ENCODE assay signal across 31 mouse cellular contexts in the genomic region with DNA sequence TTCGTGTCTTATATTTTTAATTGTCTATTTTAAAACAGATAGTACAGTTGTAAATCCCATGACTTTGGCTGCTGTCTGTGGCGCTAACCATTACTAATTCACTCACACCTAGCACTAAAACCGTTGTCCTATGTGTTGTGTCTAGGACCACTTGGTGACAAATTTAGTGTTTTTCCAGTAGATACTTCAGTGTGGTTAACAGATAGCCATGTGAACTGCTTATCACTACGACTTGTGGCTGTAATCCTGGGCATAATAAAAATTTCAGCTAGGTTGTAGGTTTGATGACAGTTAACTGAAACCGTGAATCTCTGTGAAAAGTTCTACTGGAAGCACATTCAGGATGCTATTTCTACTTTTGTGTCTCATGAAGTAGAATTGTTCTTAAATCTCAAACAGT.
A peak's percentile ranks its signal among the peaks of the same experiment; 100 is the strongest.
DNase-seq lines count a peak whose midpoint lies in the region; ATAC-seq and TF ChIP-seq lines count a peak whose summit lies in the region.
"Had no signal": no experiment of that assay in that cellular context is flagged by ENCODE, and none has a peak within 500 bp of the region (broad histone marks: within the 10 kb centered on the region; RNA-seq: fewer than 3 reads in every experiment).

No protein-coding gene starts in this region.

- TF ChIP-seq CTCF in MEL (IDR thresholded peaks at IDR 0.05 in 2 of 3, conservative IDR thresholded peaks at IDR 0.05 in 1 of 3; ENCODE audit: control insufficient read depth in 1 of 3, insufficient read depth in 1 of 3, low read depth in 2 of 3, low read length in 3 of 3, poor library complexity in 1 of 3, severe bottlenecking in 1 of 3): no peak

- peaks cover 14% of the 10 kb centered on the region; the same call in 1 of the 2 replicates for H3K36me3 ChIP-seq in heart, embryonic 15.5 days
- peaks cover 0 to 24% of the 10 kb centered on the region in 2 experiments; a peak in 2 of 4 replicates for H3K36me3 ChIP-seq in MEL (ENCODE audit: control insufficient read depth in 1 of 2, insufficient read depth in 2 of 2, low read length in 2 of 2)
- H3K36me3 ChIP-seq in liver, embryonic 15.5 days (replicated peaks): peaks cover 52% of the 10 kb centered on the region

- peak overlapping the region; percentile 20 for H3K27ac ChIP-seq in heart, embryonic 15.5 days
- peak overlapping the region; percentile 70 for H3K27ac ChIP-seq in MEL (ENCODE audit: control insufficient read depth, low read depth, low read length)
- H3K27ac ChIP-seq in liver, embryonic 15.5 days (replicated peaks): no peak overlapping the region
- H3K27ac ChIP-seq: embryonic facial prominence, embryonic 10.5 days; embryonic facial prominence, embryonic 15.5 days; forebrain, embryonic 13.5 days; heart, embryonic 10.5 days; hindbrain, embryonic 14.5 days; left cerebral cortex, adult 2 months; limb, embryonic 12.5 days had no signal

- no peak overlapping the region for H3K4me3 ChIP-seq in heart, embryonic 15.5 days
- H3K4me3 ChIP-seq in MEL (ENCODE audit: control insufficient read depth in 1 of 2, insufficient read depth in 1 of 2, low read depth in 2 of 2, low read length in 2 of 2): no peak overlapping the region
- H3K4me3 ChIP-seq in liver, embryonic 15.5 days (replicated peaks): no peak overlapping the region
- H3K4me3 ChIP-seq: embryonic facial prominence, embryonic 10.5 days; embryonic facial prominence, embryonic 15.5 days; forebrain, embryonic 13.5 days; heart, embryonic 10.5 days; left cerebral cortex, adult 2 months; limb, embryonic 12.5 days had no signal

- H3K4me2 ChIP-seq in heart, embryonic 15.5 days: no peak overlapping the region
- H3K4me2 ChIP-seq in liver, embryonic 15.5 days: no peak overlapping the region
- H3K4me2 ChIP-seq: embryonic facial prominence, embryonic 15.5 days; forebrain, embryonic 13.5 days; hindbrain, embryonic 14.5 days; limb, embryonic 12.5 days had no signal

- no peaks in the 10 kb centered on the region for H3K79me2 ChIP-seq in MEL (ENCODE audit: control insufficient read depth, insufficient read depth, low read length, poor library complexity)

- ATAC-seq in heart, embryonic 15.5 days (replicated peaks; ENCODE audit: insufficient number of reproducible peaks, insufficient read depth, low FRiP score, low read depth): no peak
- peak; percentile 51; the same call in 1 of the 2 replicates for ATAC-seq in liver, embryonic 15.5 days (ENCODE audit: insufficient read depth)
- ATAC-seq: forebrain, embryonic 13.5 days; lung, postnatal 0 days; midbrain, embryonic 16.5 days had no signal

- no peak for TF ChIP-seq RAD21 in MEL (IDR thresholded peaks at IDR 0.05; ENCODE audit: low read depth, low read length)

- no peaks in the 10 kb centered on the region for H3K9me3 ChIP-seq in heart, embryonic 15.5 days (replicated peaks)
- no peaks in the 10 kb centered on the region for H3K9me3 ChIP-seq in MEL (replicated peaks; ENCODE audit: insufficient read depth, low read length)
- no peaks in the 10 kb centered on the region for H3K9me3 ChIP-seq in liver, embryonic 15.5 days (replicated peaks)
- H3K9me3 ChIP-seq: embryonic facial prominence, embryonic 10.5 days; embryonic facial prominence, embryonic 15.5 days; forebrain, embryonic 13.5 days; heart, embryonic 10.5 days; limb, embryonic 12.5 days had no signal

- DNase-seq in heart, adult 8-10 months (ENCODE audit: low spot score): no peak
- DNase-seq in MEL (ENCODE audit: low read depth, low spot score) (peak; percentile 47), MEL-GATA-1-ER (ENCODE audit: extremely low read depth, low read depth) (peak; percentile 11)
- DNase-seq in layer of hippocampus, postnatal 10 days (ENCODE audit: low spot score in 2 of 2): no peak
- no peak for DNase-seq in layer of hippocampus, adult 18-20 months (ENCODE audit: low spot score in 2 of 2)
- no peak for DNase-seq in kidney, postnatal 36 days
- DNase-seq: adrenal gland, adult 8-10 months; B cell, adult 2 months; cerebellum, adult 2 months; cerebellum, postnatal 14 days; gastrocnemius, postnatal 25 days; heart, postnatal 4 days; kidney, adult 11 months; kidney, postnatal 25 days; layer of hippocampus, adult 9-11 months; lung, adult 18-20 months; lung, postnatal 4 days; right cerebral cortex, adult 18-20 months; spleen, adult 18-20 months; thymus, postnatal 14 days had no signal

- no peak for TF ChIP-seq POLR2A in MEL (IDR thresholded peaks at IDR 0.05; ENCODE audit: control insufficient read depth in 1 of 2, insufficient read depth in 1 of 2, low read depth in 1 of 2, low read length in 2 of 2, poor library complexity in 1 of 2)

- TF ChIP-seq EP300 in MEL (IDR thresholded peaks at IDR 0.05; ENCODE audit: low read depth in 1 of 2, low read length in 2 of 2): peak; percentile 90 to 93

- WGBS in heart, embryonic 15.5 days: 70% methylated on average over 5 of the region's 5 CpGs
- 26% methylated on average over 5 of the region's 5 CpGs for WGBS in liver, embryonic 15.5 days (ENCODE audit: insufficient replicate concordance)

- H3K9ac ChIP-seq in heart, embryonic 15.5 days: no peak overlapping the region
- H3K9ac ChIP-seq in MEL (ENCODE audit: control insufficient read depth, low read depth, low read length, poor library complexity, severe bottlenecking): 0 out of 2 replicates have a peak overlapping the region, but pooled peaks have one; percentile 1
- H3K9ac ChIP-seq in liver, embryonic 15.5 days: no peak overlapping the region
- H3K9ac ChIP-seq: embryonic facial prominence, embryonic 15.5 days; forebrain, embryonic 13.5 days; hindbrain, embryonic 14.5 days; limb, embryonic 12.5 days had no signal

- H3K27me3 ChIP-seq in heart, embryonic 15.5 days: no peaks in the 10 kb centered on the region
- H3K27me3 ChIP-seq in MEL (ENCODE audit: control insufficient read depth in 1 of 2, insufficient read depth in 2 of 2, low read length in 2 of 2): no peaks in the 10 kb centered on the region
- H3K27me3 ChIP-seq in liver, embryonic 15.5 days: no peaks in the 10 kb centered on the region
- H3K27me3 ChIP-seq: embryonic facial prominence, embryonic 15.5 days; forebrain, embryonic 13.5 days; limb, embryonic 12.5 days had no signal

- peaks cover 34% of the 10 kb centered on the region for H3K4me1 ChIP-seq in heart, embryonic 15.5 days (replicated peaks)
- H3K4me1 ChIP-seq in MEL (ENCODE audit: control insufficient read depth in 1 of 2, insufficient read depth in 2 of 2, low read length in 2 of 2): peaks cover 12 to 23% of the 10 kb centered on the region in 2 experiments
- H3K4me1 ChIP-seq in liver, embryonic 15.5 days (replicated peaks): peaks cover 27% of the 10 kb centered on the region
- H3K4me1 ChIP-seq: embryonic facial prominence, embryonic 15.5 days; forebrain, embryonic 13.5 days; limb, embryonic 12.5 days had no signal

TF ChIP-seq in MEL, 35 proteins besides CTCF, POLR2A, EP300 and RAD21 (continues in another document):
- TF ChIP-seq UBTF (IDR thresholded peaks at IDR 0.05; ENCODE audit: borderline replicate concordance, insufficient read depth, low read depth, low read length) (no peak), MEF2A (IDR thresholded peaks at IDR 0.05; ENCODE audit: extremely low read depth, insufficient replicate concordance, low read depth, low read length, poor library complexity, severe bottlenecking) (peak; percentile 67; the same call in 1 of the 2 replicates), CHD2 (IDR thresholded peaks at IDR 0.05; ENCODE audit: low read length) (no peak), E2F4 (IDR thresholded peaks at IDR 0.05; ENCODE audit: borderline replicate concordance, low read depth, low read length) (no peak), NRF1 (IDR thresholded peaks at IDR 0.05; ENCODE audit: insufficient read depth, low read depth, low read length, poor library complexity, severe bottlenecking) (no peak), MXI1 (IDR thresholded peaks at IDR 0.05; ENCODE audit: low read depth, low read length) (peak; percentile 35; the same call in 1 of the 2 replicates), TAL1 (IDR thresholded peaks at IDR 0.05; ENCODE audit: low read length) (no peak), HCFC1 (IDR thresholded peaks at IDR 0.05; ENCODE audit: low read depth, low read length) (no peak), ZNF384 (IDR thresholded peaks at IDR 0.05; ENCODE audit: low read depth, low read length) (no peak), JUND (IDR thresholded peaks at IDR 0.05; ENCODE audit: low read depth, low read length) (no peak), TBP (IDR thresholded peaks at IDR 0.05; ENCODE audit: low read depth, low read length) (no peak), BHLHE40 (IDR thresholded peaks at IDR 0.05; ENCODE audit: borderline replicate concordance, low read depth, low read length) (peak; percentile 60; the same call in 1 of the 2 replicates), KAT2A (conservative IDR thresholded peaks at IDR 0.05; ENCODE audit: low read depth, low read length) (no peak), SIN3A (IDR thresholded peaks at IDR 0.05; ENCODE audit: low read length) (peak; percentile 65), ZKSCAN1 (IDR thresholded peaks at IDR 0.05; ENCODE audit: low read depth, low read length) (no peak), ZC3H11A (IDR thresholded peaks at IDR 0.05; ENCODE audit: low read depth, low read length) (no peak), CHD1 (IDR thresholded peaks at IDR 0.05; ENCODE audit: low read depth, low read length) (no peak), MAX (IDR thresholded peaks at IDR 0.05; ENCODE audit: low read length) (no peak; the same call in 1 of the 2 replicates), USF2 (IDR thresholded peaks at IDR 0.05; ENCODE audit: borderline replicate concordance in 1 of 2, insufficient read depth in 1 of 2, low read depth in 1 of 2, low read length in 2 of 2) (no peak), ZMIZ1 (IDR thresholded peaks at IDR 0.05; ENCODE audit: low read depth, low read length) (no peak), MAFK (IDR thresholded peaks at IDR 0.05; ENCODE audit: borderline replicate concordance, low read depth, low read length) (peak; percentile 73; the same call in 1 of the 2 replicates), MYB (IDR thresholded peaks at IDR 0.05; ENCODE audit: low read depth, low read length) (peak; percentile 96), MYC (IDR thresholded peaks at IDR 0.05; ENCODE audit: low read depth, low read length) (no peak), GABPA (IDR thresholded peaks at IDR 0.05; ENCODE audit: low read depth, low read length) (no peak), POLR2AphosphoS2 (IDR thresholded peaks at IDR 0.05; ENCODE audit: low read length) (no peak), MAZ (IDR thresholded peaks at IDR 0.05; ENCODE audit: low read depth, low read length) (no peak), USF1 (IDR thresholded peaks at IDR 0.05; ENCODE audit: low read depth, low read length) (no peak), RCOR1 (IDR thresholded peaks at IDR 0.05; ENCODE audit: low read depth, low read length) (peak; percentile 92), POLR2AphosphoS5 (IDR thresholded peaks at IDR 0.05; ENCODE audit: borderline replicate concordance, low read depth, low read length) (no peak), ETS1 (IDR thresholded peaks at IDR 0.05; ENCODE audit: low read depth, low read length) (peak; percentile 78), GATA1 (IDR thresholded peaks at IDR 0.05; ENCODE audit: low read depth, low read length) (peak; percentile 79)

Comparison
In these comparisons a context has a peak if more than half of its experiments do, and no peak if none do; other contexts are left out.
1. DNase-seq: peak in MEL (single experiment) and MEL-GATA-1-ER (single experiment); none in heart, adult 8-10 months (single experiment), layer of hippocampus, postnatal 10 days (0 of 2), layer of hippocampus, adult 18-20 months (0 of 2) and kidney, postnatal 36 days (0 of 2).